Mouse (Mus musculus): ENCODE results near the gene Il3. TPM values are rescaled to one million over a fixed set of nuclear protein-coding genes. Genes with fewer than 3 reads are reported as not detected.

The Il3 gene
- total and polyA plus RNA-seq, 3 experiments: 1.5 to 4.8 (median 3.5) TPM

GRCm38 (mm10) chr11:54264542-54264941 lies 2.5 kb downstream of the Il3 start:
- H3K4me1 ChIP-seq (ENCODE audit: control insufficient read depth in 1 of 2, insufficient read depth in 2 of 2): peaks cover 0 to 28% of the 10 kb centered on the region in 2 experiments; a peak in 3 of 4 replicates
- in situ Hi-C loops (cut with MboI; ENCODE audit: low pct_ligation_motif_present, low pct_unique_long_range_greater_than_20kb, low sequenced_read_pairs): no loop called here
- no peaks in the 10 kb centered on the region for H3K79me2 ChIP-seq (replicated peaks; ENCODE audit: control insufficient read depth, extremely low read depth, insufficient read depth, poor library complexity, severe bottlenecking)
- H3K27ac ChIP-seq (ENCODE audit: insufficient read depth, low read depth): no peak overlapping the region
- DNase-seq (ENCODE audit: extremely low read depth): peak; percentile 85
- dilution Hi-C loops (cut with MboI; ENCODE audit: extremely low pct_ligation_motif_present, extremely low pct_unique_long_range_greater_than_20kb, low sequenced_read_pairs): no loop called here
- H3K36me3 ChIP-seq (replicated peaks in 1 of 2; ENCODE audit: control insufficient read depth in 1 of 2, insufficient read depth in 1 of 2, low read length in 1 of 2): no peaks in the 10 kb centered on the region
- H3K27me3 ChIP-seq (replicated peaks): no peaks in the 10 kb centered on the region
- TF ChIP-seq RAD21 (IDR thresholded peaks at IDR 0.05; ENCODE audit: low read depth, low read length) (peak; percentile 83), E2F4 (IDR thresholded peaks at IDR 0.05; ENCODE audit: insufficient replicate concordance, low read depth, low read length) (no peak), ZMIZ1 (IDR thresholded peaks at IDR 0.05; ENCODE audit: low read depth, low read length) (no peak), ZKSCAN1 (IDR thresholded peaks at IDR 0.05; ENCODE audit: borderline replicate concordance, low read depth, low read length) (no peak), BHLHE40 (IDR thresholded peaks at IDR 0.05; ENCODE audit: low read depth, low read length) (no peak), POLR2A (IDR thresholded peaks at IDR 0.05; ENCODE audit: low read depth, low read length) (no peak), TBP (conservative IDR thresholded peaks at IDR 0.05; ENCODE audit: low read depth, low read length) (no peak), POLR2AphosphoS2 (IDR thresholded peaks at IDR 0.05; ENCODE audit: low read depth, low read length) (no peak), NRF1 (IDR thresholded peaks at IDR 0.05; ENCODE audit: low read depth, low read length) (no peak), PAX5 (IDR thresholded peaks at IDR 0.05; ENCODE audit: low read length) (no peak), USF1 (IDR thresholded peaks at IDR 0.05; ENCODE audit: low read depth, low read length) (no peak), RCOR1 (conservative IDR thresholded peaks at IDR 0.05; ENCODE audit: low read depth, low read length) (no peak), MAZ (IDR thresholded peaks at IDR 0.05; ENCODE audit: low read depth, low read length) (no peak), JUND (conservative IDR thresholded peaks at IDR 0.05; ENCODE audit: low read depth, low read length) (no peak), ELF1 (IDR thresholded peaks at IDR 0.05; ENCODE audit: low read depth, low read length) (peak; percentile 74), TCF12 (IDR thresholded peaks at IDR 0.05; ENCODE audit: low read depth, low read length) (no peak), SIN3A (IDR thresholded peaks at IDR 0.05; ENCODE audit: low read length) (no peak), MYC (IDR thresholded peaks at IDR 0.05; ENCODE audit: low read depth, low read length) (peak; percentile 70), GABPA (IDR thresholded peaks at IDR 0.05; ENCODE audit: insufficient replicate concordance, low read depth, low read length) (no peak), CTCF (conservative IDR thresholded peaks at IDR 0.05 in 1 of 2, IDR thresholded peaks at IDR 0.05 in 1 of 2; ENCODE audit: low read depth in 2 of 2, low read length in 2 of 2) (peak; percentile 95 to 100), KAT2A (IDR thresholded peaks at IDR 0.05; ENCODE audit: insufficient replicate concordance, low read length) (no peak), MAFK (IDR thresholded peaks at IDR 0.05; ENCODE audit: insufficient replicate concordance, low read length) (no peak), HCFC1 (IDR thresholded peaks at IDR 0.05; ENCODE audit: low read depth, low read length) (no peak), IRF4 (IDR thresholded peaks at IDR 0.05; ENCODE audit: low read depth, low read length) (no peak), MEF2A (IDR thresholded peaks at IDR 0.05; ENCODE audit: borderline replicate concordance, low read depth, low read length) (no peak), ETS1 (conservative IDR thresholded peaks at IDR 0.05; ENCODE audit: low read depth, low read length) (no peak), ZNF384 (IDR thresholded peaks at IDR 0.05; ENCODE audit: low read depth, low read length) (no peak), MAX (IDR thresholded peaks at IDR 0.05; ENCODE audit: low read length) (no peak; the same call in 1 of the 2 replicates), EP300 (IDR thresholded peaks at IDR 0.05; ENCODE audit: low read length) (no peak), UBTF (IDR thresholded peaks at IDR 0.05; ENCODE audit: low read depth, low read length) (no peak), JUN (IDR thresholded peaks at IDR 0.05; ENCODE audit: insufficient read depth, low read depth, low read length) (no peak), CHD1 (IDR thresholded peaks at IDR 0.05; ENCODE audit: low read depth, low read length) (no peak), USF2 (conservative IDR thresholded peaks at IDR 0.05; ENCODE audit: low read depth, low read length) (no peak), MXI1 (IDR thresholded peaks at IDR 0.05; ENCODE audit: low read depth, low read length) (no peak), NELFE (IDR thresholded peaks at IDR 0.05; ENCODE audit: low read depth, low read length) (no peak), ZC3H11A (IDR thresholded peaks at IDR 0.05; ENCODE audit: low read depth, low read length) (no peak), SMC3 (IDR thresholded peaks at IDR 0.05; ENCODE audit: low read depth, low read length) (peak; percentile 88)
- H3K9ac ChIP-seq (ENCODE audit: insufficient read depth, low read depth): no peak overlapping the region
- no peak overlapping the region for H3K4me3 ChIP-seq (replicated peaks in 1 of 3; ENCODE audit: low read depth in 2 of 3, low read length in 2 of 3, poor library complexity in 1 of 3)
- peaks cover 3% of the 10 kb centered on the region for H3K9me3 ChIP-seq (replicated peaks; ENCODE audit: low read length)
- no peak overlapping the region for H3K4me2 ChIP-seq (ENCODE audit: insufficient read depth, low read depth, poor library complexity, severe bottlenecking)
